Mouse (Mus musculus): ENCODE results near the gene Pik3ca.
"Not testable (repeated sequence)": the region's sequence is repeated elsewhere in the genome, so short reads cannot be mapped to it uniquely, and the experiment has no call there.

Pik3ca gene

DNA sequence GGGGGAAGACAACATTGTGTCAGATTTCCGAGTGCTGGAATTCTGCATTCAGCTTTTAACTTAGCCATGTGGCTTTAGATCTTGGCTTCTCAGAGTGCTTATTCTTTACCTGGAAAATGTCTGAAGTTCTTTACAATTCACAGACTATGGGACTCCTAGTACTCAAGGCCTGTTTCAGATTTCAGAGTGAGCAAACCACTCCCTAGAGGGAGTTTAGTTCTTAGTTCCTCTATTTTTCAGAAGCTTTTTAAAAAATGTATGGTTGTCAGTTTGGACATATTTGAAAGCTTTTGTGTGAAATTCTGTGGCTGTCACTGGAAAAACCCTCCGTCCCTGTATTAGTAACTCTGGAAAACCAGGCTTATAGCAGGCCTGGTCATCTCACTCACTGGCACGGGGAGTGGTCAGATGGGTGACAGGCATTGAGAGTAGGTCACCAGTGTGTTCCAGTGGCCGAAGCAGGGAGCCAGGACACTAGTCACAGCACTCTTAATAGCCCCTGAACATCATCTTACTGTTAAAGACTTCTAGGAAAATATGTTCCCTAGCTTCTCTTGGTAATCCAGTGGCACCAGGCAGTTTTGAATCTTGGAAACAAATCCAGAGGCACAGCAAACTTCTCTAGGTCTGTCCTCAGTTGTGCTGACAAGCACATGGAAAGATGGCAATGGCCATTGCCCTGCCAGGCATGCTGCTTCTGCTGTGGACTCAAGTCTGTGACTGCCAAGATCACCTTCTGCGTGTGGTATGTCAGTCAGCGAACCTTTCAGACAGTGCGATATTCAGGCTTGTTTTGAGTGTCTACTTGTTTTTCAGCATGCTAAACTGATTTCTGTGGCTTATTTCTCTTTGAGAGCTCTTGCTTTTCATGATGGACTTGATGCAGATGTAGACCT lies 5.8 kb downstream of the Pik3ca start:
- no peak for DNase-seq

DNA sequence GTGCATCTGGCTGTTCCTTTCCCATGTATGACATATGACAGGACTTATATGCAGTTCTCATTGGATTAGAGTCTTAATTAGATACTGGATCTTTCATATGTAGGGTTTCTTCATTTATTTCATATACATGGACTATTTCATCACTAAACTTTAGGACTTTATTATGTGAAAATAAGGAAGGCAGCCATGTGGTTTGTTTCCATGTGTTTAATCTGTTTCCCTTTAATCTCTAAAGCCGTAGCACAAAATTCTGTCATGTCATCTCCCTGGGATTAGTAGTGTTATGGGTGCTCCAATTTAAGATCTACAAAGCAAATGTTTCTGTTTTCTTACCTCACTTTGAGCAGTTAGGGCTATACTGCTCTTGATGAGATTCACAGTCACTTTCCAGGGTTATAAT lies 8.2 kb downstream of the Pik3ca start:
- no peak for DNase-seq

DNA sequence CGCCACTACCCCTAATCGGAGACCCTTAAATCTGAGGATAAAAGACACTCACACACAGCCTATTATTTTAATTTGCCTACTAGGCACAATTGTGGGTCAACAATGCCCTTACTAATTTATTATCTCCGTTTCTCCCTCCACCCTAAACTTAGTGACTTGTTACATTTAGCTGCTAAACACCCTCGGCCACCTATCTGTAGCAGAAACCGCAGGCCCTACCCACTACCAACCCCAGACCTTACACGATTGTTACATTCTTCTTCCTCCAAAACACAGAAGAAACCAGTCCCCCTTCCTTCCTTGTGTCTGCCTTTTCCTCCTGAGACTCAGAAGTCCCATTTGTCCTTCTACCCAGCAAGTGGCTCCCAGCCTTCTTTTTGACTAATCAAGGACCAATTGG lies 9.3 kb downstream of the Pik3ca start:
- no peak for DNase-seq

DNA sequence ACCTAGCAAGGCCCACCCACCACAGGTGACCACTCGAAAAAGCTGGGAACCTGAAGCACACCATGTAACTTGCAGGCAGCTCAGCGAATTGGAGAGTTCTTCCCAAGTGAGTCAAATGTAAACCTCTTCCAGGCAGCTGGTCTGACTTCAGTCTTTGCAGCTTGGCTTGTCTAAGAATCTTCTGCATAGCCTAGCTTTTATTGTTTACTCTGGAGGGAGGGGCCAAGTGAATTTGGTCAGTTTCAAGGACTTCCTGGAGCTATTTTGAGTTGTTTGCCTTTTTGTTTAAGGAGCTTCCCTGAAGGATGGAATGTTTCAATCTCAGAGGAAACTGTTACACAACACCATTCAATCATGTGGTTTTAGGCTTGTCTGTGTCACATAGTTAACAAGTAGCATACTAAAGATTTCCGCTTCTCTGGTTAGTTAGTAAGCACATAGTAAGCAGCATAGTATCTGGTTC lies 11.4 kb downstream of the Pik3ca start:
- DNase-seq = peak; percentile 89

DNA sequence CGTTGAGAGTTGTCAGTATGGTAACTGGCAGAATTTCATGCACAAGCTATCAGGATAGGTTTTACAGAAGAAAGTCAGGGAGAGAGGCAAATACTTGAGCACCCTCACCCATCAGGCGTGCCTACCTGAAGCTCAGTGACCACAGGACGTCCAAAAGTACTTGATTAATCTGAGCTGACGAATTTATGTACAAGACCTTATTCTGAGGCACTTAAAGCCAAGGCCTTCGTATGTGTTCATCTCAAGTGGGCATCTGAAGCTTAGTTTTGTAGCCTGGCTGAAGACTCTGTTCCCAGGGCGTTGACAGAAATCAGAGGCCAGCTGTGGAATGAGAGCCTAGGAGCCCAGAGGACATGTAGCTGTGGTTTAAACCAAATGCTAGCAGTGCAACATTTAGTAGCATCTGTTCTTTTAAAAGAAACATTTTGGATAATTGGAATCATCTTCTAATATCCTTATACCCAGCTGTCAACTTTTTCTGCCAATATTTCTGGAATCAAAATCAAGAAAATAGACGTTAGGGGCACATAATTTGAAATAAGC lies 15.1 kb downstream of the Pik3ca start:
- DNase-seq = peak; percentile 57

DNA sequence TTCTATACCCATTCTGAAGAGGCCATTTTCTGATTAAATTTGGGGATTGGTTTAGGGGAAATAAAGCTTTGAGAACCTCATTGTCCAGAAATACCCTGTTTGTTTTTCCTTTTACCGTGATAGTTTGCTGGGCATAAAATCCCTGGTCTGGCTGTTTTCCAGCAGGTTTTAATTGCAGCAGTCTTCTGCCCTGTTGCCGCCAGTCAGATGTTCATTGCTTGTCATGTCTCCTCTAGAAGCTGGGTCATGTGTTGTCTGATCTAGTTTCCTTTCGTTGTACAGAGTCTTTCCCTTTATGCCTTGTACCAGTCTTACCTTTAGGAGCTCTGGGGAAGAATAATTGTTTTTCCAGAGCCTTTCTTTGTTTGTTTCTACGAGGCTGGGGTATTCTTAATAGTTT lies 16.9 kb downstream of the Pik3ca start:
- no peak for DNase-seq

DNA sequence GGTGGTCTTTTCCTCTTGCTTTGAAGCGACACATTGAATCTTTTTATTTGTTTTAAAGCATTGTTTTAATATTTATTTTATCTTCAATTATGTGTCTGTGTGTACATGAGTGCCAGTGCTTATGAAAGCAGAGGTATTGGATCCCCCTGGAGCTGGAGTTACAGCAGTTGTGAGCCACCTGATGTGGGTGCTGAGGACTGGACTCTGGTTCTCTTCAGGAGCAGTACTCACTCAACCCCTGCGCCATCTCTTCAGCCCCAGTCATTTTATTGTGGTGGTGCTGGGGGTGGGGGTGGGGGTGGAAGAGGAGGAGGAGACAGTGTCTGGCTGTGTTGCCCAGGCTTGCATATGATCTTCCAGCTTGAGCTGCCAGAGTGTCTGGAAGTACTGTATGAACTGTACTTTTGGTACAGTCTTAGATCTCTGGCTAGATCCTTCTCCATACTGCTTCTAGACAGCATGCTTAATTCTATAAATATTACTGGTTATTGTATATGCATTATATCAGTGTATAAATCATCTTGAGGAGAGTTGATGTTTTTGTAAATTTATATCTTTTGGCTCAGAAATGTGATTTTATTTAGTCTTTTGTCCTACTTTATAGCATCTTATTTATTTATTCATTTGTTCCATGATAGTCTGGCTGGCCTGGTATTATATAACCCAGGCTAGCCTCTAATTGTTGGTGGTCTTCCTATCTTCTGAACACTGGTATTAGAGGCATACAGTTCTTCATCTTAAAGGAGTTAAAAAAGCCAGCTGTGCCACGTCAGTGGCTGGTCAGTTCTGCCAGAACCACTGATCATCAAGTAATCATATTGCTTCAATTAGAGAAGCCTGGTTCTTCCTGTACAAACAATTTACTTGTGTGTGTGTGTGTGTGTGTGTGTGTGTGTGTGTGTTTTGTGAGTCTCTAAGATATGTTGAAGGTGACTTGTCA lies 18.2 kb downstream of the Pik3ca start:
- DNase-seq = no peak

DNA sequence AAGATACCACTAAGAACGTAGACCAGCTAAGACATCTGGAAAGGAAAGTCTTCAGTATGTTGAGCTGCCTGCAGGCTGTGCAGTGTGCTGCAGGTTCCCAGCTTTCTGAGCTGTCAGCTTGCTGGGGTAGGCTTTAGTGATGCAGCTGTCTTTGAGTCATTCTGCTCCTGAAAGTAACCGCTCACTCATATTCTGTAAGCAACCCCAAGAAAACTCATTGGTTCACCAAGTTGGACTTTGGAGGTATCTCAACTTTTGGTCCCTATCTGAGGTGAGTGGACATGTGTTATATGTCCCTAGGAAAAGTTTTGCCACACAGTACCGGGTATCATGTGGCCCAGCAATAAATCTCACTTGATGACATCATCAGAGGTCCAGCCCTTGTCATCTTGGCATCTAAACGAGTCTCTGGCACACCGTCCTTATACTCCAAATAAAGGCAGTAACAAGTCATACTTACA lies 20.3 kb downstream of the Pik3ca start:
- DNase-seq = peak; percentile 59

DNA sequence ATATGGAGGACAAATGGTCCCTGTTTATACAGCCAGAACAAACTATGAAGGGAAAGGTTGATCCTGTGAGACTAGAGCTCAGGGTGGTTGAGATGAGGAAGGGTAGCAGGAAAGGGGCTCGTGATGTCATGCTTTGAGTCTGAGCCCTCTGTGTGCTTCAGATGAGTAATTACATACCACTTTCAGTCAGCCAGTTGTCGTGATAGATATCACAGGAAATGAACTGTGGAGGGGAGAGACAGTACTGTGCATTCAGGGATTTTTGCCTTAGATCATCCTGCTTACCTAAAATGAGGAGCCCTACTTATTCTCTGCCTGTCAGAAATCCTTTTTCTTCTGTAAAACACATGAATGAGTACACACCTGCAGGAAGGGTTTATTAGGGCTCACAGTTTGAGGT lies 22.4 kb downstream of the Pik3ca start:
- no peak for DNase-seq

DNA sequence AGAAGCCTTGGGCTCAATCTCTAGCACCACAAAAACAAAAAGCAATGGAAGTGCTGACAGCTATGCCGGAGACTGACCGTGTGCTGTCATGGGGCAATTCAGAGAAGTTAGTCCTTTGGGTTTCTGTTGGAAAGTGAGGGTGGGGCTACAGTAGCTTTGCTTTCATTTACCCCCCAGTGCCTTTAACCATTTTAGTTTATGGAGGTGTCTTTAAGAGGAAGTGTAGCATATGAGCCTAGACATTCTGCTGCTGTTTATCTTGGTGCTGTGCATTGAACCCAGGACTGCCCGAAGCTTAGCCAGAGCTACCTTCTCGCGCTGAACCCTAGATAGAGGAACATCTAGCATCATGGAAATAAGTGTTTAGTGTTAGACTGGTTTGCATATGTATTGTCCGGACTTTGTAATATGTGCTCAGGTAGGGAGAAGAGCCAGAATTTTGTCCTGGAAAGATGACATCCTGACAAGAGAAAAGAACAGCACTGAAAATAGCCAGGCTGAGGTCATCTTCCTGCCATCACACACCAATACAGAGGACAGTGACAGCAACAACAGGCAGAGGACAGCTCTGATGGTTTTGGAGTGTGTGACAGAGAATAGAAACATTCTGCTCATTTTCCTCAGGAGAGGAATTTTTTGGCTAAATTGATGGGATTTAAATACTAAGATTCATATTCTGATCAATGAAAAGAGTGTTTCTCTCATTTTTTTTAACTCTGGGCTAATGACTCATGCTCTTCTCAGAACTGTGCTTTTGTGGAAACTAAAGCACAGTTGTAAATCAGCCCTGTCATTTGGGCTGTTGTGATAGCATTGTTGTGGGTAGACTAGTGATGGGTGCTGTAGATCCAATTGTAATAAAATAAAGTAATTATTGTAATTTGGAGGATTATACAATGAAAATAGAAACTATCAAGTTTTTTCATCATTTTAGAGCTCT lies 23.9 kb downstream of the Pik3ca start:
- no peak for DNase-seq

DNA sequence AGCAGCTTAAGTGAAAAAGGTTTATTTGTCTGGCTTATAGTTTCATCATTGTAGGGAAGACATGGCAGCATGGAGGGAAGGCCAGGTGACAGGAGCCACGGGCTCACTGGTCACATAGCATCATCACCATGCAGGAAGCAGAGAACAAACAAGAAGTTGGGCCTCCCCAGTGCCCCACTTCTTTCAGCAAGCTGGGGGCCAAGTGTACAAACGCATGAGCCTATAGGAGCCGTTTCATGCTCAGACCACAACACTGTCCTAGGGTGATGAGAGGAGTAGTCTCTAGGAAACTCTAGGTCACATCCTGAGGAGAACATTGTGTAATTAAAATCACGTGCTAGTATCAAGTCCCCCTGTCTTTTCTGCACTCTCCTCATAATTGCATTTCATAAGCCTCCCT lies 30.2 kb downstream of the Pik3ca start:
- DNase-seq = no peak

DNA sequence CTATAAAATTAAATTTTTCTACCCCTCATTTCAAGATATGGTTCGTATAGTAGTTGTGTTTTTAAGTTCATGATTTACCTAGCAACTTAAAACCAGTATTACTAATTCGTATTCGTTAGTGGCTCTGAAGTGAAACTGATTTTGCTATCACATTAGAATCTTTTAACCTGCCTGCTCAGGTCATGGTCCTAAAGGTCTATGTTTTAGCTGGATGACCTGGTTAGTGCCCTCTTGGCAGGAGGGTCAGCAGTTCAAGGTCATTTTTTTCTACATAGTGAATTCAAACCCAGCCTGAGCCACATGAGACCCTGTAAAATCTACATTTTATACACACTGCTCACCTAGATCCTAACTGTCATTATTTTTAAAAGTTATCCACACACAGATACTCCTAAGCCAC lies 30.9 kb downstream of the Pik3ca start:
- no peak for DNase-seq

DNA sequence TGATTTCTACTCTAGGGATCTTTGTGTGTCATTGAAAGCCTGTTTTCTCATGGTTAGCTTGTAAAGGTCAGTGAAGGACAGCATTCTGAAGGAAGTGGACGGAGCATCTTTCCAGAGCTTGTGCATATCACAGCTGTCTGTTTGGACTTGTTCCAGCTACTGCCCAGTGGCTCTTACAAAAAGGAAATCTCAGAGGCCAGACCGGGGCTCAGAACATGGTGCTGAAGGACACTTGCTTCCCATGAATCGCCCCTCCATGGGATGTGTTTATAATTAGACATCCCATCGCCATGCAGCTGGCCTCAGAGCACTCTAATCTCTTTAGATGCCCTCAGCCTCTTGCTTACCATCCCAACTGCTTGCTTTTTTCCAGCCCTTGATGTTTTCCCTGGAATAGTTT lies 31.4 kb downstream of the Pik3ca start:
- peak; percentile 80 for DNase-seq

DNA sequence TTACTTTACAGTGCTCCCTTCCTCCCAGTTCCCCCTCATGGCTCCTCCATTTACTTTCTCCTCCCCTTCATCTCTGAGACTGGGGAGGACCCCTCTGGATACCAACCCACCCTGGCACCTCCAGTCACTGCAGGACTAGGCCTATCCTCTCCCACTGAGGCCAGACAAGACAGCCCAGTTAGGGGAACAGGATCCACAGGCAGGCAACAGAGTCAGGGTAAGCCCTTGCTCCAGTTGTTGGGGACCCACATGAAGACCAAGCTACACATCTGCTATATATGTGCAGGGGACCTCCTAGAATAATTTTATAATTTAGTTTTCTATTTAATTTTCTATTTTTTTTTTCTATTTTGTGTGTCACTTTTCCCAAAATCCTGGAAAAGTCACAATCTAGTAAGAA lies 31.9 kb downstream of the Pik3ca start:
- DNase-seq = not testable (repeated sequence)

DNA sequence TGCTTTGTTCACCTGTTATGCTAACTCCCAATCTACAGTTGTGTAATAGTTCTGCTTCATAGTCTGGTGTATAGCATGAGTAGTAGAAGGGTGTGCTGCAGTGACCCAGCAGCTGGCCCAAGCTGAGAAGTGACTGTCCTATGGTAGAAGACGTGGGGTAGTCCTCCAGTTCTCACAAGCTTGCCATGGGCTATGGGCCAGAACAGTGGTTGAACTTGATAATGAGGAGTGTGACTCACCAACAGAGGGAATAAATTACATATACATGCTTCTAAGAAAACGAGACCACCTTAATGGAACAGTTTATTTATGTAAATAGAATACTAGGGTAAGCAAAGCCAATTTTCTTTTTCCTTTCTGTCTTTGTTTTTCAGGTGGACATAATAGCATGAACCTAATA lies 32.9 kb downstream of the Pik3ca start:
- DNase-seq = no peak

DNA sequence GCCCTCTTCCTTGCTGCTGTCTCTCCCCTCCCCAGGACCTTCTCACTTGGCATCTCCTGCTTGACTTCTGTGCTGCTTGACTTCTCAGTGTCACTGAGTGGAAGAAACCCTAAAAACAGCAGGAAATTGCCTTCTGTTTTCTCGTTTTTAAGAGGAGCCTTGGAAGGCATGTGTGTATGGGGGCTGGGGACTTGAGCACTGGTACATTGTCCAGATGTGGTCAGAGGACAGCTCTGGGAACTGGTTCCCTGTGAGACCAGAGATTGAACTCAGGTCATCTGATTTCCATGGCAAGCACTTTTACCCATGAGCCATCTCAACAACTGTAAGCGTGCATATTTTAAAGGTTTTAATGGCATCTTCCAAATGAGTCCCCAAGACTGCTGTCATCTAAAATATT lies 36.5 kb downstream of the Pik3ca start:
- DNase-seq = no peak

DNA sequence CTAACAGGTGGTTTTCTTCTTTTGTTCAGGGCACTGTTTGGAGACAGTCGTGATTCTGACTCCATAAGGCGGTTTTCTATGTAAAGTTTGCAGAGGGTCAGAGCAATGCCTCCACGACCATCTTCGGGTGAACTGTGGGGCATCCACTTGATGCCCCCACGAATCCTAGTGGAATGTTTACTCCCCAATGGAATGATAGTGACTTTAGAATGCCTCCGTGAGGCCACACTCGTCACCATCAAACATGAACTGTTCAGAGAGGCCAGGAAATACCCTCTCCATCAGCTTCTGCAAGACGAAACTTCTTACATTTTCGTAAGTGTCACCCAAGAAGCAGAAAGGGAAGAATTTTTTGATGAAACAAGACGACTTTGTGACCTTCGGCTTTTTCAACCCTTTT lies 38.6 kb downstream of the Pik3ca start:
- DNase-seq = no peak

DNA sequence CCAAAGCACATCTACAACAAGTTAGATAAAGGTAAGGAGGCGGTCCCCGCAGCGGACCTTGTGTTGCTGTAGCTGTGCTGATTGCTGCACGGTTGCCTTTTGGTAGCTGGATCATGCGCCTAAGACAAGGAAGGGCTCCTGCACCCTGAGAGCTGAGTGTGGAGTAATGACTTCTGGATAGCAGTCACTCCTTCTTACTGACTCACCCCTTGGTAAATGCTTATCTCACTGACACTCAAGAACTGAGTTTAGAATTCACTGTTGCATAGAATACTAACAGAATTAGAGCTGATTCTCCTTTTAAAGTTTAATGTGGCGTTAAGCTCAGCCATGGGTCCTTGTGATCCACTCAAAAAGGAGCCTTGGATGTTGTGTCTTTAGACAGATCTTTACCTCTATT lies 39.8 kb downstream of the Pik3ca start:
- DNase-seq = no peak

DNA sequence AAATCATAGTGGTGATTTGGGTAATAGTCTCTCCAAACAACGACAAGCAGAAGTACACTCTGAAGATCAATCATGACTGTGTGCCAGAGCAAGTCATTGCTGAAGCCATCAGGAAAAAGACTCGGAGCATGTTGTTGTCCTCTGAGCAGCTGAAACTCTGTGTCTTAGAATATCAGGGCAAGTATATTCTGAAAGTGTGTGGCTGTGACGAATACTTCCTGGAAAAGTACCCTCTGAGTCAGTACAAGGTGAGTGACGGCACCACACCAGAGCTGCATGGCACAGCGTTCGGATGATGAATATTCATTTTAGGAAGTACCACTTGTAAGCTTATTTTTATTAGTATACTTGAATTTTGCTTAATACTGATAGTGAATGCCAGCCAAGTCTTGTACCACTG lies 40.3 kb downstream of the Pik3ca start:
- no peak for DNase-seq

DNA sequence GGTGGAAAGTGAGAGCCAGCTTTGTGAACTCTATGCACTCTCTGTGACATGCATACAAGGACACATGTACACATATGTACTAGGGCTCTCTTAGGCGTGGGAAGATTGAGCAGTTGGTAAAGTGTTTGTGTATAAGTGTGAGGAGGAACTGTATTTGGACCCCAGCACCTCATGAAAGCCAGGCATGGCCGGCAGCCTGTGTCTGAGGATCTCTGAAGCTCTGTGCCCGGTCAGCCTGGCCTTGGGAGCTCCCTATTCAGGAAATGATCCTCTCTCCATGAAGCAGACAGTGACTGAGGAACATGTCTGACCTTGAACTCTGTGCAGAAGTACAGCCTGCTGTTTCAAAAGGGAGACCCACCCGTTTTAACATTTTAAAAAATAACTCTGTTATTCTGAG lies 41.2 kb downstream of the Pik3ca start:
- no peak for DNase-seq

DNA sequence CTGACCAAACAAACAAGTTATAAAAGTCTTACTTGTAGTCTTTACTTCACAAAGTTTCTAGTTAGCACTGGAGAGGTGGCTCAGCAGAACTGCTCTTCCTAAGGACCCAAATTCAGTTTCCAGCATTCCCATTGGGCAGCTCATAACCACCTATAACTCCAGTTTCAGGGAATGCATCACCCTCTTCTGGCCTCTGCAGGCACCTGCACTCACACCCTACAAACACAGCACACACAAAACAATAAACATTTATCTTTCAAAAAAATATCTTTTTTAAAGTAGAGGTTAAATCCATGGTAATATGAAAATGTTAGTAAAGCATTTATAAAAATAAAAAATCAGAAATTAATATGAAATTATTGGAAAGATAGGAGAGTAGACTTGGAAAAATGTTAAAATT lies 44.2 kb downstream of the Pik3ca start:
- no peak for DNase-seq

DNA sequence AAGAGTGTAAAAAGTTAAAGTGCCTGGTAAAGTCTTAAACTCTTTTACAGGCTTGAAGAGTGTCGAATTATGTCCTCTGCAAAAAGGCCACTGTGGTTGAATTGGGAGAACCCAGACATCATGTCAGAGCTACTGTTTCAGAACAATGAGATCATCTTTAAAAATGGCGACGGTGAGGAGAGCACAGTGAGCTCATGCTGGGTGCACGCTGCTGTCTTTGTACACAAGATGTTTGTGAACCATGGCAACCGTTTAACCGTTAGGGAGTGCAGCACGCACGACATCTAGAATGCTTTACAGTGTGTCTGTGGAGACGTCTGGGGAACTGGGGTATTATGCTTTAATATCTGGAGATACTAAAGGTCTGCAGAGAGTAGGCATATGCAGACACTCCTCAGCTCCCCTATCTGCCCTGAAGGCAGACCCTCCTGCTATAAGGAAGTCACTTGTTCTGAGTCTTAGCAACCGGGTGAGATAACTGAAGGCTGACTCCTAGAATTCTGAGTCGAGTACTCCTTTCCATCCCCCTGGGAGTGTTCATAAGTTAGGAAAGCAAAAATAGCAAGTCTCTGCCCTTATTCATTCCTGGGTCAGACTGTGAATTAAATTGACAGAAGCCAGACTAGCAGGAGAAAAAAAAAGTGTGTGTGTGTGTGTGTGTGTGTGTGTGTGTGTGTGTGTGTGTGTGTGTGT lies 57.0 kb downstream of the Pik3ca start:
- DNase-seq = no peak
